Mouse (Mus musculus) adrenal gland, postnatal 14 days (tissue): ENCODE data around the gene Sv2b. TPM values are rescaled to one million over a fixed set of nuclear protein-coding genes. Genes with fewer than 3 reads are reported as not detected.

Experiments
- DNase-seq: peaks from one replicate; pipeline ENCODE4 v3.0.0; 2021; ENCODE audit warnings: mixed read lengths
- total RNA-seq: library from RNA; stranded (reverse); gene quantifications from 2 replicates; pipeline ENCODE4 v1.2.3, GENCODE M21; 2021

The Sv2b gene
- total RNA-seq, 1 experiment from 2014 or later = 0.67 TPM

DNA sequence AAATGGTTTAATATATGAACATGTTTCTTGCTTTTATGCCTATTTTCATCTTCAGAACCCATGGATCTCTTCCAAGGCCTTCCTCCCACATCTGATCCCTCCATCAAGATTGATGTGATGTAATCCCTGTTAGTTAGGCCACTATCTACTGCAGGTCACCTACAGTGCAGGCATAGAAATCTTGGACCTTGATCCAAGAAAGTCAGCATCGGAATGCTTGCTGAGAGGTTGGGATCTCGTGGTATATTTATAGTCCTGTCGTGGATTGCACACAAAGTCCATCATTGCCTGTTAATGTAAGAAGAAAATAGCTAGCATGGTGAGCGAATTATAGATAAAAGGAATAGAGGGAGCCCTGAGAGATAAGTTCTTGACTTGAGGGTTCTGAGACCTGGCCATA, 223.6 kb downstream of the Sv2b start:
- no peak for DNase-seq

DNA sequence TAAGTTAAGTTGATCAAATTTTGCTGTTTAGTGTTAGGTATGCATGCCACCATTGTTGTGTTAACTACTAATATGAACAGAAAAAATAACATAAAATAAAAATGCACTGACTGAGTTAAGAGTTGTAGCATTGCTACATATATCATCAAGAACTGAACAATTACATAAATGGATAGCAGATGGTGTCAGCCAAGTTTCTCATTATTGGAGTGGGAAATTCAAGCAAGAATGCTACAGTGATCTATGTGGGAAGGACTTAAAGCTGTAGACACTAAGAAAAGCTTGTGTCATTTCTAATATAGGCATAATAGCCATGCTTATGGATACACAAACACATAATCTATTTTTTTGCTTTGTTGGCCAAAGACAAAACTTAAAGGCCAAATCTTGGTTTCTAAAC, 228.9 kb downstream of the Sv2b start:
- DNase-seq = no peak

DNA sequence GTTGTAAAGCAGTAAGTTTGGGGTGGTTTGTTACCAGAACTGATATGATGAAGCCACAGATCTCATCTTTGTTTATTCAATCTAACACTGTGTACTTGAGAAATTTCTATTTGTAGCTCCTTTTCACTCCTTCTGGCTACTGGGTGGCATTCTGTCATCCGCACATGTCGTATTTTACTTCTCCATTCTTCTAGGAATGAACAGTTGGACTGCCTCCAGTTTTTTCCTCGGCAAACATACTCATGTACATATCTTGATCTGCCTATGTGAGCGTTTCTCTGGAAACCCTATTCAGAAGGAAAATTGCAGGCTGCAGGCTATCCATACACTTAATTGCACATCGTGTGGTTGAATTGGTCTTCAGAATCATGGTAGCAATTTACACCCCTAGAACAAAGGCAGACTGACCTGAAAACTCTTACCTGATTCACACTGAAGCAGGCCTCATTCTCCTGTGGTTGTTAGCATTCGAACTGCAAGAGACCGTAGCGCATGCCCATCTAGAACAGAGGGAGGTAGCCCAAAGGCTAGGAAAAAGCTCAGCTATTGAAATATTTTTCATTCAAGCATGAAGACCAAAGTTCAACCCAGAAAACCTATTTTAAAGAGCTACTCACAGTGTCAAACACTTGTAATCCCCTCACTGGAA, 231.4 kb downstream of the Sv2b start:
- no peak for DNase-seq

Other genes starting within 250 kb of the Sv2b start
- gene Akap13, start 146.3 kb upstream of the Sv2b start, total RNA-seq = 64.0 and 72.6 TPM in 2 replicates